In genomic region chr14:62217971-62218370, GRCm38 (mm10) we compare ENCODE assay signal across 29 mouse cellular contexts.
"Had no signal": no experiment of that assay in that cellular context is flagged by ENCODE, and none has a peak within 500 bp of the region (broad histone marks: within the 10 kb centered on the region; RNA-seq: fewer than 3 reads in every experiment).

No protein-coding gene starts in this region.

- ATAC-seq: hindbrain, embryonic 16.5 days; inflammation-experienced regulatory T-cells, adult 6 months; intestine, embryonic 15.5 days; intestine, postnatal 0 days had no signal

- H3K4me2 ChIP-seq: heart, embryonic 11.5 days; heart, embryonic 13.5 days; heart, embryonic 15.5 days; hindbrain, embryonic 12.5 days; hindbrain, embryonic 14.5 days; intestine, embryonic 15.5 days; limb, embryonic 12.5 days; liver, embryonic 11.5 days; liver, embryonic 13.5 days; liver, embryonic 15.5 days had no signal

- H3K36me3 ChIP-seq: heart, embryonic 13.5 days; heart, embryonic 15.5 days; hindbrain, embryonic 10.5 days; hindbrain, embryonic 12.5 days; intestine, embryonic 15.5 days; limb, embryonic 10.5 days; limb, embryonic 12.5 days; liver, embryonic 13.5 days; liver, embryonic 15.5 days had no signal

- H3K27ac ChIP-seq: gastrocnemius, adult 2 months; heart, adult 2 months; heart, embryonic 13.5 days; heart, embryonic 15.5 days; hindbrain, embryonic 10.5 days; hindbrain, embryonic 12.5 days; hindbrain, embryonic 14.5 days; intestine, embryonic 15.5 days; layer of hippocampus, adult 2 months; limb, embryonic 10.5 days; limb, embryonic 12.5 days; liver, embryonic 13.5 days; liver, embryonic 15.5 days had no signal

- H3K27me3 ChIP-seq: heart, embryonic 13.5 days; heart, embryonic 15.5 days; hindbrain, embryonic 12.5 days; intestine, embryonic 15.5 days; limb, embryonic 12.5 days; liver, embryonic 13.5 days; liver, embryonic 15.5 days had no signal

- H3K4me3 ChIP-seq: gastrocnemius, adult 2 months; heart, adult 2 months; heart, embryonic 13.5 days; heart, embryonic 15.5 days; hindbrain, embryonic 10.5 days; hindbrain, embryonic 12.5 days; intestine, embryonic 15.5 days; layer of hippocampus, adult 2 months; limb, embryonic 10.5 days; limb, embryonic 12.5 days; liver, embryonic 13.5 days; liver, embryonic 15.5 days had no signal

- H3K4me1 ChIP-seq: heart, embryonic 13.5 days; heart, embryonic 15.5 days; hindbrain, embryonic 10.5 days; hindbrain, embryonic 12.5 days; intestine, embryonic 15.5 days; limb, embryonic 10.5 days; limb, embryonic 12.5 days; liver, embryonic 13.5 days; liver, embryonic 15.5 days had no signal

- H3K9me3 ChIP-seq: heart, embryonic 13.5 days; heart, embryonic 15.5 days; hindbrain, embryonic 10.5 days; hindbrain, embryonic 12.5 days; intestine, embryonic 15.5 days; limb, embryonic 10.5 days; limb, embryonic 12.5 days; liver, embryonic 13.5 days; liver, embryonic 15.5 days had no signal

- H3K9ac ChIP-seq: heart, embryonic 13.5 days; heart, embryonic 15.5 days; hindbrain, embryonic 12.5 days; hindbrain, embryonic 14.5 days; intestine, embryonic 15.5 days; limb, embryonic 12.5 days; liver, embryonic 13.5 days; liver, embryonic 15.5 days had no signal

- DNase-seq: gastrocnemius, adult 2 months; gastrocnemius, postnatal 10 days; gastrocnemius, postnatal 25 days; heart, adult 2 months; heart, postnatal 4 days; kidney, adult 18-20 months; kidney, adult 9 months; kidney, postnatal 10 days; kidney, postnatal 25 days; kidney, postnatal 4 days; layer of hippocampus, adult 9-11 months; layer of hippocampus, postnatal 36 days; liver; liver, embryonic 13.5 days had no signal
